Mouse (Mus musculus) left cerebral cortex, postnatal 4 days (tissue): Measurements from ENCODE around the gene Hnf4a. TPM values are rescaled to one million over a fixed set of nuclear protein-coding genes. Genes with fewer than 3 reads are reported as not detected.
"Not testable (repeated sequence)": the region's sequence is repeated elsewhere in the genome, so short reads cannot be mapped to it uniquely, and the experiment has no call there.

ENCODE experiments used
- DNase-seq: peaks from one replicate; pipeline ENCODE4 v3.0.0-alpha.2; 2022
- intact Hi-C: fragments of 180-260 bp; cut with DNase I; formaldehyde crosslinking; loops from one replicate; pipeline ENCODE4 v1.15.1; 2025
- total RNA-seq, 2 experiments: library from RNA; stranded (reverse); gene quantifications; 2 replicates each; pipeline ENCODE4 v1.2.3; 2021

Hnf4a gene
- total RNA-seq, 2 experiments from 2014 or later, result not detected

DNA sequence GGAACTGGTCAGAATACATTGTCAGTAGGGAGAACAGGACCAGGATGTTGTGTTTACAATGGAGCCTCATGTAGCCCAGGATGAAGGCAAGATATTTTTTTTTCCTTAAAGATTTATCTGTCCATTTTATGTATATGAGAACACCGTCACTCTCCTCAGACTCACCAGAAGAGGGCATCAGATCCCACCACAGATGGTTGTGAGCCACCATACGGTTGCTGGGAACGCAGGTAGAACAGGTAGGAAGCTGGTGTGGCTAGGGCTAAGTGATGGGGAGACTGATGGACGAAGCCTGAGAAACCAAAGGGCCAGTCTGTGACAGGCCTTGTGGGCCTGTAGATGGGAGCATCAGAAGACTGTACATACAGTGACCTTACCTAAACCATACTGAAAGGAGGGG lies 107.4 kb downstream of the Hnf4a start:
- intact Hi-C loops, result no loop called here
- no peak for DNase-seq

DNA sequence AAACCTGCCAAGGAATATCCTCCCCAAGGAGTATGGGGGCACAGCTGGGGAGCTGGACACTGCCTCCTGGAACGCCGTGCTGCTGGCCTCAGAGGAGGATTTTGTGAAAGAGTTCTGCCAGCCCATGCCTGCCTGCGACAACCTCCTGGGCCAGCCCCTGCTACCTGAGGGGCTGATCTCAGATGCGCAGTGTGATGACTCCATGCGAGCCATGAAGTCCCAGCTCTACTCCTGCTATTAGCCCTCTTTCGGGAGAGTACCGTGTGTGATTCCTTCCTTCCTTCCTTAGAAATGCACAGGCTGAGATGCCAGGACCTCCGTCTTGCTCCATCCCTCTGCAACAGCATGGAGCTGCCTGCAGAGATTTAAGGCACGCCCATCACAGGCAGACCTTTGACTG lies 108.8 kb downstream of the Hnf4a start:
- intact Hi-C loops, result no loop called here
- DNase-seq, result no peak

- no peak for DNase-seq
- intact Hi-C loops, result no loop called here
These were observed 109.5 kb downstream of the Hnf4a start for GRCm38 (mm10) chr2:163615906-163616651.

- intact Hi-C loops, result no loop called here
- DNase-seq, result no peak
These were observed 110.1 kb downstream of the Hnf4a start for GRCm38 (mm10) chr2:163616652-163617227.

DNA sequence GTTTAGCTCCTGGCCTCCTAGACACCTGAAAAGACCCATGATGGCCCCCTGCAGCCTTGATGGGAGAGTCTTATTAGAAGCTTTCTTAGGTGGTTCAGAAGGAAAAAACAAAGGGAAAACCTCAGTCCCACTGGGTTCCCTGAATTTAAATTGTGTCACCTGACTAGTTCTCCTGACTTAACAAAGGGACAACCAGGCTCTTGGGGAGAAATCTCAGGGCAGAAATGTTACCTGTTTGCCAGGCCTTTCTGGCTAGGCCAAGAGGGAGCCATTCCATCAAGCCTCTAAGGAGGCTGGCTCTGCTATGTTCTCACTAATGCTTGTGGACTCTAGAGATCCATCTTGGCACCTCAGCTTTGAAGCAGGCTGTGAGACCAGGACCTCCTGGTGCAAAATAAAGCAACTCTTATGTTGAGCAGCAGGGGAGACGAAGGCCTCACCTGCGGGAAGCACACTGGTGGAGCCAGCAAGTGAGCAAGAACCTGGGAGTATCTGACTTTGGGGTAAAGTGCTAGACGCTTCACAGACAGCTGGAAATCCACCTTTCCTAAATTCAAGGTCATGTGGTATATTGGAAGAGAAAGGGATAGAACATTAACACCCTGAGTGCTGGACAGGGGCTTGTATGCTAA lies 110.7 kb downstream of the Hnf4a start:
- no peak for DNase-seq
- intact Hi-C loops, result no loop called here

GRCm38 (mm10) chr2:163617874-163618273 lies 111.3 kb downstream of the Hnf4a start:
- no peak for DNase-seq
- intact Hi-C loops, result no loop called here

DNA sequence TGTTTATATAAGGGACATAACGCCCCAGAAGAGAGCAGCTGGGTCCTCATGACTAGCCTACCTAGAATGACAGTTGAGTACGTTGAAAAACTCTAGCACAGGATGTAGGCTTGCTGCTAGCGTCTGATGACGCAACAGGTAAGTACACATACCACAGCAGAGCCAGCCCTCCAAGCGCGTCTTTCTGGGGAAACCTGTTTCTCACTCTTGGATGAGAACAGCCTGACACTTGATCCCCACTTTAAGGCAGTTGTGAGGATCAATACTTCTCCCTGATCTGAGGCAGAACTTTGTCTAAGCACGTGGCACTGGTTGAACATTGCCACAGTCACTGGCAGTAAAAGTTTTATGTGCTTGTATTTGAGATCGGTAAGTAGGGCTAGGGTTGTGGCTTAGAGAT lies 113.8 kb downstream of the Hnf4a start:
- DNase-seq, result no peak
- intact Hi-C loops, result no loop called here

DNA sequence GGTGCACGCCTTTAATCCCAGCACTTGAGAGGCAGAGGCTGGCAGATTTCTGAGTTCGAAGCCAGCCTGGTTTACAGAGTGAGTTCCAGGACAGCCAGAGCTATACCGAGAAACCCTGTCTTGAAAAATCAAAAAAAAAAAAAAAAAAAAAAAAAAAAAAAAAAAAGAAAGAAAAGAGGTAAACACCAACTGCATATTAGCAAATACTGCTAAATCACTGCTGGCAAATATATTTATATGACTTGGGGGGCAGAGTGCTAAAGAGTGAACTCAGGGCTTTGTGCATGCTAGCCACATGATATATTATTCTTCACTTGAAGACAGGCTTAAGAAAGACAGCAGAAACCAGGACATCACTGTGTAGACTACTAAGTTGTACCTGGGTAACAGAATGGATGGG lies 114.8 kb downstream of the Hnf4a start:
- DNase-seq, intact Hi-C loops: not testable (repeated sequence)

Other genes starting within 250 kb of the Hnf4a start
- under 1 TPM; 0.54 to 0.74 TPM for gene Jph2, start 108.8 kb upstream of the Hnf4a start, total RNA-seq
- gene Oser1, start 82.1 kb upstream of the Hnf4a start, total RNA-seq, result 10 to 100 TPM; 23.3 to 23.7 TPM
- 10 to 100 TPM; 90.8 to 98.3 TPM for gene Gdap1l1, start 68.3 kb upstream of the Hnf4a start, total RNA-seq
- gene Fitm2, start 34.2 kb upstream of the Hnf4a start, total RNA-seq, result 10 to 100 TPM; 15.3 TPM
- under 1 TPM in 1 of 2 experiments, not detected in 1; 0.36 TPM for gene R3hdml, start 14.5 kb upstream of the Hnf4a start, total RNA-seq
- 10 to 100 TPM; 40.1 to 46.8 TPM for gene Ttpal, start 95.5 kb downstream of the Hnf4a start, total RNA-seq
- 100 to 1,000 TPM; 138 to 139 TPM for gene Serinc3, start 138.3 kb downstream of the Hnf4a start, total RNA-seq
- 10 to 100 TPM; 83.4 to 91.6 TPM for gene Pkig, start 151.6 kb downstream of the Hnf4a start, total RNA-seq
- gene Ada, start 243.4 kb downstream of the Hnf4a start, total RNA-seq, result 1 to 10 TPM; 5.0 to 5.9 TPM